Mouse (Mus musculus) thymus, postnatal 4 days (tissue): ENCODE data around the gene Gucy2c.
"Not testable (repeated sequence)": the region's sequence is repeated elsewhere in the genome, so short reads cannot be mapped to it uniquely, and the experiment has no call there.

Source experiments
- DNase-seq: peaks from one replicate; pipeline ENCODE4 v3.0.0; 2021

The Gucy2c gene

DNA sequence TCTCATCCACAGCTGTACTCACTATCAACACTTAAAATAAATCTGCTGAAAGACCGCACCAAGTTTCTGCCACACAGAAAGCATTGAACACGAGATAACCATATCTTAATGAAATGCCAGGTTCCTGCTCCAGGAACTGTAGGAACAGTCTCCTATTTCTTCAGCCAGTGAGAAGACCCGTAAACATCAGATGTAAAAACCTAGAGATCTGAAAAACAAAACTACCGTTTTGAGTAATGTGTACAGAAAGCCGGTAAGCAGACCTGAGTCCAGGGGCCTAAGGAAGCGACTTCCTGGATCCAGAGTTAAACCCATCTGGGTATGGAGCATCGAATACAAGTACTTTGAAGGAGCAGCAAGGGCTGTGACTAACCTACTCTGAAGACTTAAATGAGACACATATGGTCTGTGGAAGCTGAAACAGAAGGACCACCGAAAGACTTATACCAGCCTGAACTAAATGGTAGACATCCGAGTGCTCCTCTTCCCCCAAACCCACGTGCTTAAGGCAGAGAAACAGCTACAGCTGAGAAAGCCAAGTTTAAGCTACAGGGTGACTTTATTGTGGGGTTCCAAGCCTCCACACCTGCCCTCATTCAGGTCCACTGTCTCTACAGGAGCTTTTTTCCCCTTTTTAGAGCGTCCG lies 21.7 kb upstream of the Gucy2c start:
- DNase-seq: no peak

DNA sequence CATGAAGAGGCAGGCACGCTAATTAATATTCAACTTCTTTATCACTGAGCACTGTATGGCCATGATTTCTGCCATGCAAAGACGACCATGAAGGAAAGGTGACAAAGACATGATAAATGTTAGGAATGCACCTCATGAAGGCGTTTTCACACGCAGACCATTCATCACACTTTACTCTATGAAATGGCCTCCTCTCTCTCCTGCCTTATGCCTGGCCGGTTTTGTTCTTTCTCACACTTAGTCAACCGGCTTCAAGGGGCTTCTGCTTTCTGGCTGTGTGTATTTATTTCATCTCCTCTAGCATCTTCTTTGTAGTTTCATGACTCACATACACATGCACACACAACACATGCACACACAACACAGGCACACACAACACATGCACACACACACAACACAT lies 19.7 kb upstream of the Gucy2c start:
- DNase-seq: no peak

DNA sequence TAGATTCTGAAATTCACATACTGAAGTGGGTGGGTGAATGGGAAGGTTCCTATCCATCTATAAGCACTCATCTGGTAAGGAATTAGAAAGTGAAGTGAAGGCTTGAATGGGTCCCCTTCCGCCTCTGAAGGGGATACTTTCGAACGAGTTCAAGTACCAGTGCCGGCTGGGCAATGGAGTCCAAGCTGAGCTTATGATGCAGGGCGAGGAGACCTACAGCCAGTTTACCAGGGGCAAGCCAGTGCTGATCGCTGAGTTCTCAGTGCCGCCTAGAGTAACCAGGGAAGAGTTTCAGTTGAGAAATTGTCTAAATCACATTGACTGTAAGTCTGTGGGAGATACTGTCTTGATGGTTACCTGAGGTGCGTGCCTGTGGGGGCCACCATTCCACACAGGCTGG lies 19.1 kb upstream of the Gucy2c start:
- DNase-seq: no peak

DNA sequence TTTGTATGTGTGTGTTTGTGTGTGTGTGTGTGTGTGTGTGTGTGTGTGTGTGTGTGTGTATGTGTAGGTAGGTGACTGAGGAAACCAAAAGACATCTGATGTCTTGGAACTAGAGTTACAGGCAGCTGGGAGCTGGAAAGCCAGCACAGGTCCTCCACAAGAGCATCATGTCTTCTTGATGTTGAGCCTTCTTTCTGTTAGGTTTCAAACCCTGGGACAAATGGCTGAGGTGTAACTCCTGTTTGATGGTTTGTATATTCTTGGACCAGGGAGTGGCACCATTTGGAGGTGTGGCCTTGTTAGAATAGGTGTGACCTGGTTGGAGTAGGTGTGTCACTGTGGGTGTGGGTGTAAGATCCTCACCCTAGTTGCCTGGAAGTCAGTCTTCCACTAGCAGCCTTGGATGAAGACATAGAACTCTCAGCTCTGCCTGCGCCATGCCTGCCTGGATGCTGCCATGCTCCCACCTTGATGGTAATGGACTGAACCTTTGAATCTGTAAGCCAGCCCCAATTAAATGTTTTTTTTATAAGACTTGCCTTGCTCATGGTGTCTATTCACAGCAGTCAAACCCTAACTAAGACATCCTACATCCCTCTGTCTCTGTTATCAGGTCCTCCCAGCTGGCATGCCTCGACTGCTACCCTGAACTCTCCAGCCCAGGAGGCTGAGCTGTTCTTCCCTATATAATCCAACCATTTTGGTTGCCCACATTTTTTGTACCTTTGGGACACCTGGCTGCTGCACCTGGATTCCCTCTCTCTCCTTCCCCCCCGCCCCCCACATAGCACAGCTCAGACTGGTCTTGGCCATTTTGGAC lies 16.5 kb upstream of the Gucy2c start:
- not testable (repeated sequence) for DNase-seq

DNA sequence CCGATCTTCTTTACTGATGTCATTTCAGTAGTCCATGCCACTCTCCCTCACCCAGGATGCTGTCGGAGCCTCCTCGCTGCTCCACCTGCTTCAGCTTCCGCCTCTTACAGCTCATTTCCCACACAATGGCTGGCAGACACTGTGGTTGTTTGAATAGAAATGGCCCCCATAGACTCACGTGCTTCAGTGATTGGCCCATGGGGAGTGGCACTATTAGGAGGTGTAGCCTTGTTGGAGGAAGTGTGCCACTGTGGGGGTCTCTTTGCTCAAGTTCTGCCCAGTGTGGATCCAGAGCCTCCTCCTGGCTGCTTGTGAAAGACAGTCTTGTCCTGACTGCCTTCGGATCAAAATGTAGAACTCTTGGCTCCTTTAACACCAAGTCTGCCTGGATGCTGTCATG lies 14.3 kb upstream of the Gucy2c start:
- no peak for DNase-seq

DNA sequence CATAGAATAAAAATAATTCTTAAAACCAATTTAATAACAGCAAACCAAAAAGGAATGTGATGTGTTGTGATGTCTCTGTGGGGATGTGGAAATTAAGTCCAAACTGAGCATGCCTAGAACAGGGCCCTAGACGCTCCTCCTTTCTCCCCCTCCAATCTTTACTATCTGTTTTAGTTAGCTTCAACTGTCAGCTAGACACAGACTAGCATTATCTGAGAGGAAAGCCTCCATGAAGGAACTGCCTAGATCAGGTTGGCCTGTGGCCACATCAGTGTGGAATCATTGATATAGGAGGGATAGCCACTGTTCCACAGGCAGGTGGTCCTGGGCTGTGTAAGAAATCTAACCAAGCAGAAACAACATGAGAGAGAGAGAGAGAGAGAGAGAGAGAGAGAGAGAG lies 13.5 kb upstream of the Gucy2c start:
- no peak for DNase-seq

DNA sequence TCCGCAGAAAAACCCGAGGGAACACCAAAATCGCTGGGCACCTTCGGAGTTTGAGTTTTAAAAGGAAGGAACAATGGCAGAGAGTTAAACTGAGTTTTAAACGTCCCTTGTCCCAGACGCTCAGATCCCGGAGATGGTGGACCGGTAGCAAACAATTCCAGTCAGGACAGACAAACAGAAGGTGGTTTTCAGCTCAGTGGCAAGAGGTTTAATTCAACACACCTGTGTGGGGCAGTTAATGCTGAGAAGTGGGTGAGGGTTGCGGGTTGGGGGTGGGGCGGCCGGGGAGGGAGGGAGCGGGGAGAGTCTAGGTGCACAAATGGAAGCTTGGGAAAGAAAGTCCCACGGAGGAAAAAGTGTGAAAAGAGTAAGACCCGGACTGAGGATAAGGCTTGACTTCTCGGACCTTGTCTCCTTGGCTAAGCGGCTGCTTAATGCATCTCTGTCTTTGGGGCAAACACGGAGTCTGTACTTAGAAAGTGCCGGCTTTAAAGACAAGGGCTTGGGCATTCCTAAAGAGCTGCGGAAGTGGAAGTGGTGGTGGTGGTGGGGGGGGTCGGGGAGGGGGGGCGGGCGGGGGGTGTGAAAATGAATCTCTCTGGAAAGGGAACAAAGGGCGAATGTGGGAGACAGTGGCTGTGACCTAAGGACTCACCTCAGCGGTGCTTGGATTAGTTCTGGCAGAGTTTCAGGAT lies 12.4 kb upstream of the Gucy2c start:
- DNase-seq: no peak

DNA sequence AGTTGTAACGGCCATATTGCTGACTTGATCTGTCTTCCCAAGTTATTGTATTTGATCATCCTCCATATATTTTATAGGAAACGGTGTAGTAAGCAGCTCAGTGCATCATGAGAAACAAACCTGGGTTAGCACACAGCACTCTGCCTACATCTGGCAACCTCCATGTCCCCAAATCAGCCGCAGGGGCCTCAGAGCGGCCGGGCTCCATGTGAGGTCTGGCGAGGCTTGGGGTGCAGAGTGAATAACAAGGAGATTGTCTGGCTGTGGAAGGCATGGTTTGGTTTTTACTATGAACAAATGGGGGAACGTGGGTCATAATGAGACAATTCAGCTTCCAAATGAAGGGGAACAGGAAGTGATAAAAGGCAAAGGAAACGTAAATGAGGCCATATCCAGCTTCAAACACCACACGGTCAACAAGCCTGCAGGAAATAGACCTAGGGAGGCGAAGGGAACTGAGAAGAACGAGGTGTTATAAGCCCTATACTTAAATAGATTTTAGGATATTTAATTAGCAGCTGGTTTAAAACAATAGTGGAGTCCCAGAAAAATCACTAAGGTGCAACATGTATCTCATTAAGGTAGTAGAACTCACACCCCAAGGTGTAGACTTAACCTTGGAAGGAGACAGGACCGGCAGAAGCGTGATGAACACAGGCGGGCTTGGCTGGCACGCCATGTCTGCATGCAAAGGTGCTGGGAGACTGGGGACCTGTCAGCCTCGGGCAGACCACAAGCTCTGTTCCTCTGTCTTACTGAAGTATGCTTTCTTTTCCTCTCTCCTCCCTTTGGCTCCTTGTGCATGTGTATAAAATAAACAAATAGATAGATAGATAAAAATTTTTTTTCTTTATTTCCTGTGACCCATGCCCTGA lies 11.6 kb upstream of the Gucy2c start:
- DNase-seq: peak; percentile 57

DNA sequence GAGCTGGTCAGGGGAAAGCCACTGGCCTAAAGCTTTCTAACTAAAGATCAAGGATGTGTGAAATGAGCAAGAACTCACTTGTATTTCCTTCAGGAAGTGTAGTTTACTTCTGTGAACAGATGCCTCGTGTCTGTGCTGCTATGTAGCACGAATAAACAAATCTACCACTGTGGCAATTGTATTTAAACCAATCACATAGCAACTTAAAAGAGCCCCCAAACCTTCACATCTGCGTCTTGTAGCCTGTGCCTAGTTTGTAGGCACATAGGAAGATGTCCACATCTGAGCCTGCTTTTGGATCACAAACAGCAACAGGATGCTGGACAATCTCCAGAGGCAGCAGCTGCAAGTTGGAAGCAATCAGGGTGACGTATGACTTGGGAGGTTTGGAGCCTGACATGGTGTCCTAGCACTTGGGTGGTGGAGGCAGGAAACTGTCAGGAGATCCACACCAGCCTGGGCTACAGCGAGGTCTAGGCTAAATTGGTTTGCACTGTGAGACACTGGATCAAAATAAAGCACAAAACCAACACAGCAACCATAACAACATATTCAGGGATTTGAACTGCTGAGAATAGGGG lies 7.9 kb upstream of the Gucy2c start:
- no peak for DNase-seq

DNA sequence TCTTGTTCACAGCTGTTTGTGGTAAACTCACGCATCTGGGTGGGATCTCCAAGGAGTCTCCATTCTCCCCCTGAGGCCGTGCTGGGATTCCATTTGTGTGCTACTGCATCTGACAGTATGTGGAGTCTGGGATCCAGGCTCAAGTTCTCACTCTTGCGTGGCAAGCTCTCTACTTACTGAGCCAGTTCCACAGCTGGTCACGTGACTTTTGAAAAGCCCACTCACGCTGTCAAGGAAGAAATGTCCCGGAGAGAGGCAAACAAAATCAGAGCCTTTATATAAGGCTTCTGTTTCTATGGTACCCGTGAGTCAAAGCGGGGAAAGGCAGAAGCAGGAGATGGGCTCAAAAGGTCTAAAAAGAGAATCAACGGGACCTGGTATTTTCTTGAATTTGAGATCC lies 1.2 kb upstream of the Gucy2c start:
- no peak for DNase-seq

DNA sequence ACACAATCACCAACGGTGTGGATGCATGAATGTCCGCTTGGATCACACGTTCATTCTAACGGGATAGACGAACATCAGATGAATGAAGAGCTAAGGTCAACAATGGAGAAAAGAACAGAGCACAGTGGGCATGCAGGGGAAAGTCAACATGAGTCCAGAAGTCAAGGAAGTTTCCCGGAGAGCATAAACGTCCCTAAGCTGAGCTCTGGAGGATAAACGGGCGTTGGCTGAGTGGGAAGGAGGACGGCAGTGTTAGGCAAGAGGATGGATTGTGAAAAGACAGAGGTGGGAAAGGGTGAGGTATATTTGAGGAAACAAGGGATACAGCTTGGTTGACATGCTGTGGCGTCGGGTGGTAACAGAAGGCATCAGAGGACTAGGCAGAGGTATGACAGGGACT lies 581 bp upstream of the Gucy2c start:
- DNase-seq: no peak

DNA sequence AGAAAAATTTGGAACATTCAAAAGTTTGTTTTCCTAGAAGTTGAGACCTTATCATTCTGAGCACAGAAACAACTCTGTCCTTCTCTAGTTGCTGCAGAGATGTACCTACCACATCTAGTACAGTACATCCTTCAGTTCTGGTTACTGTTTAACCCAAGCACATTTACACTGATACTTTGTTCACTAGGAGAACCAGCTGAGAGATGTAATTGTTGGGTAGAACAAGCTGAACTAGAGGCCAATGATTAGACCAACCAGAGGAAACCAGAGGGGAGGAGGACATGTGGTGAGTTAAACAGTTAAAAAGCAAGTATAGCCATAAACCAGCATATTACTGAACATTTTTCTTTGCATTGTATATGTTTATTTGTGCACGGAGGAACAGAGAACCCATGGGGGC lies 5.2 kb downstream of the Gucy2c start:
- no peak for DNase-seq

DNA sequence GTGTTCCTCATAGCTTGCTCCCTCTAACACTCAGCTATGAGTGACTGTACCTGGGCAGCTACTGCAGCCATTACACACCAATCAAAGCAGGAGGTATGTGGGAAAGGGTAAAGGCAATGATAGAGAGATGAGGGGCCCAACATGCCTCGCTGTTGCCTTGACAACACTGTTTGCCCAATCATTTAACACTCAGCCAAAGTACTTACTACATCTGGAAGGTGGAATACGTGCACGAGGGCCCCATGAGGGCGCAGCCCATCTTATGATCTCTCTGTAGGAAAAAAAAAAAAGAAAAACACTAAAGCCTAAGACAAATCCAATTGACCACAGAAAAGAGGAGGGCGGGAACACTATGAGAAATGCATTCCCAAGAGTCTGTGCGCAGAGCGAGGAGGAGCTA lies 11.7 kb downstream of the Gucy2c start:
- DNase-seq: no peak

DNA sequence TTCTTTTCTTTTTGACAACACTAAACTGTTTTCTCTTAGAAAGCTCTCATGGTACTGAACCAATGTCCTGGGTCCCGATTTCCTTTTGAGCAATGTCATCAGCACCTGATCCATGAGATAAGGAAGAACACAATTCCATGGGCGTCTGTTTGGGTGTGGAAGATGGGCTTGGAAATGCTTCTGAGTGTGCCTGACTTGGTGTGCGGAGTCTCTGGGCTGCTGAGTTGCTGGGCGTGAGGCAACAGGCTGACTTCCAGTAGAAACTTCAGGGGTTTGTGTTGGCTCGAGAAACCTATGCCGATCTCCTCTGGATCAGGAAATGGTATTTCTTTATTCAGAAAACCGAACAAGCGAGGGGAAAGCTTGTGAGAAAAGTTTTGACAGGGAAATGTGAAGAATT lies 12.4 kb downstream of the Gucy2c start:
- no peak for DNase-seq

DNA sequence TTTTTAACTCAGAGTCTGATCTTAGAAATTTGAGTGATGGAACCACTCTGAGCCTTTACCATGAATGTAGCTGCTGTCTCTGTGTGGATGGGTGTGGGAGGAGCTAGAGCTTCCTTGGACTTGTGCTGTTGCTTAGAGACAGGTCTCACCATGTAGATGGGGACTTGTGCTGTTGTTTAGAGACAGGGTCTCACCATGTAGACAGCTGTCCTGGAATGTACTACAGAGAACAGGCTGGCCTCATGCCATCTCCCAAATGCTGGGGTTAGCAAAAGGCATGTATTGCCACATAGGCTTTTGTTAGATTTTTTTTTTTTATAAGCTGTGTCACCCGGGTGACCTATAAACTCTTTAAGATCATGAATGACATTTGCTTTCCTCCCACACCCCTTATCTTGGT lies 17.7 kb downstream of the Gucy2c start:
- no peak for DNase-seq

DNA sequence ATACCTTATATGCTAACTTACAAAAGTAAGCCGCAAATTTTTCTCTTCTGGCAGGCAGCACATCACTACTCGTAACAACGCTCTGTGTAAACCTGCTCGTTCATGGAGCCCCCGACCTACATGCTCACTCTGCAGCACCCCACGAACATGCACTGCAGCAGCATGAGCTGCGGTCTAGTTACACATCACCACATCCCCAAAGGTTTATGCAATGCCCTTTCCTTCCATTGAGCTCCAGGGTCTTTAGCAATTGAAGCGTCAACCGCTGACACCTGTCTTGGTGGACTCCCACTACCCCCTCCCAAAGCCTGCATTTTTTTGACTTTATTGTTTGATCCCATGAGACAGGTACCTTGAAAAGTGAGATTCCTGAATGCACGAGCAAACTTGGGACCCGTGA lies 31.0 kb downstream of the Gucy2c start:
- no peak for DNase-seq

DNA sequence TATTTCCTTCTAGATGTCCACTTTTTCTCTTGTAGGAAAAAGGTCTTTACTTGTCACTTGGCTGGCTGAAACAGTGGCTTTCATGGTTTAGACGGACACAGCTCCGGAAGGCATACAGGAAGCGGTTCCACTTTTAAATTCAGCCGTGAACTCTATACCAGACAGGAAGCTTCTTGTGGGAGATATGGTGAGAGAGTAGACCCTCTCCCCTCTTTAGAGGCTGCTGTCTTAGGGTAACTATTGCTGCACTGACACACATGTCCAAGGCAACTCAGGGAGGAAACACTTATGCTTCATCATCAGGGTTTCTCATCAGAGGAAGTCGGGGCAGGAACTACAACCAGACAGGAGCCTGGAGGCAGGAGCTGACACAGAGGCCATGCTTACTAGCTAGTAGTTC lies 36.0 kb downstream of the Gucy2c start:
- no peak for DNase-seq

DNA sequence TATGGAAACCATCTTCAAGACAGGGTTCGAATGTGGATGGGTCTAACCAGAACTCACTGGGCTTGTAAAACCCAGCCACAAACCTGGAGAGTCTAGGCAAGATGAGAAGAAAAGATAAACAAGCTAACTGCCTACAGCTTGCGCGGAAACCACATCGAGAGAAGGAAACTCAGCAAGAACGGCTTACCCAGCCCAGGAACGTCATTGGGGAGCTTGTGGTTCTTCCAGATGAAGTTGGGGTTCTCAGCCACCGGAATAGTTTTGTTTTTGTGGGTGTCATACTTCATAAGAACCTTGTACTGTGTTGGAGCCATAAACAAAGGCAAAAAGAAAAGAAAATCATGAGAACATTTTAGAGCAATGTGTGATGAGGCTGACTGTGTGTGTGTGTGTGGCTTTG lies 37.8 kb downstream of the Gucy2c start:
- DNase-seq: peak; percentile 47

DNA sequence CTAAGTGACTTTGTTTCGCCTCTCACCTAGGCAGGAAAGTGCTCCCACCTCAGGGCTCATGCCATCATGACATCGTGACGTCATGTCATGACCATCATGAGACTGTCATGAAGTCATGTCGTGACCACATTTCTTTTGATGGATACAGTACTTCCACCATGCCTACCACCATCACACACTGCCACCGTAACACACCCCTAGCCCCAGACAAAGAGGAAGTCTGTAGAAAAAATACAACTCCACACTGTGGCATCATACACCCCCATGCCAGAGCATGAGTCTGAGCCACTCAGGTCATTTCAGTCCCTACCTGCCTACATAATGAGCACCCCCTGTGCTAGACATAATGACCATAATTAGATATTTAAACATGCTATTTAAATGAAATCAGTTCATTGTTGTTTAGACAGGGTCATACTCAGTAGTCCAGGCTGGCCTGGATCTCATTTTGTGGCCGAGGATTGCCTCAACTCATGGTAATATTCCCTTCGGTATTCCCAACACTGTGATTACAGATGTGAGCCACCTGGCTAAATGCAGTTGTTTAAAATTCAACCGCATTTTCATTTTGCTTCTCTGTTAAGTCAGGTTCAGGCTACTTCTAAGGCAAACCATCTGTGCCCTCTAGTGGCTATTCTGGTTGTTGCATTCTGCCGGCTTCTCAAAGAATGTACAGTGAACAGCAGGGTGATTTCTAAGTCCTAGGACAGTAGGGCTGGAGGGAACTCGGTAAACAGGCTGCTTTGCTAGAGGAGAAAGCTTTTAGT lies 39.0 kb downstream of the Gucy2c start:
- DNase-seq: peak; percentile 93

DNA sequence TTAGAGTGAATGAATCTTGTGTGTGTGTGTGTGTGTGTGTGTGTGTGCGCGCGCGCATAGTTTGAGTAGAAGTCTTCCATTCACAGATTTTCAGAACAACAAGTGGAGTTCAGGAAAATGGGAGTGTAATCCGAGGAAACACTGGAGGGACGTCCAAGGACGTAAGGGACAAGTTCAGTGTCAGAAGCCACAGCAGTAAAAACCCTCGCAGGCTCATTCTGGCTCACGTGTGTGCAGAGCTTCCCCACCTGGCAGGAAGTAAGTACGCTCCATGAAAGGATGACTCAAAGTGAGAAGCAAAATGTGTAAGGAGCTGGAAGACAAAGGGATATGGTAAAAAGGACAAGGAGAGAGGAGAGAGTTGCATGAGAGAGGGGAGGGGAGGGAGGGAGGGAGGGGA lies 40.3 kb downstream of the Gucy2c start:
- peak; percentile 30 for DNase-seq

DNA sequence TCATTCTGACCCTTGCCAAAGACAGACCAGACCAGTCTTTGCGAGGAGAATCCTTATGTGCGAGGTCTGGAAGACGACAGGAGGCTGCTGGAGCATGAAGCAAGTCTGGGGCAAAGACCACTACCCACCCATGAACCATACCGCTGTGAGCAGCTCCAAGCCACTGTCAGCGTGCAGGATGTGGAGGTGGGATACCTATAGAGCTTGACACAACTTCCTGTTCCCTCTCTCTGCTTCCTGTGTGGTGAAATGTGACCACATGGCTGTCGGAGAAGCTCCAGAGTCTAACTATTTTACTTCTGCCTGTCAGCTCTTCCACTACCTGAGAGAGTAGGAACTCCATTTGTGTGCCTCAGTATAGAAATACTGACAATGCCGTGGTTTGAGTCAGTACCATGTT lies 45.8 kb downstream of the Gucy2c start:
- peak; percentile 54 for DNase-seq

DNA sequence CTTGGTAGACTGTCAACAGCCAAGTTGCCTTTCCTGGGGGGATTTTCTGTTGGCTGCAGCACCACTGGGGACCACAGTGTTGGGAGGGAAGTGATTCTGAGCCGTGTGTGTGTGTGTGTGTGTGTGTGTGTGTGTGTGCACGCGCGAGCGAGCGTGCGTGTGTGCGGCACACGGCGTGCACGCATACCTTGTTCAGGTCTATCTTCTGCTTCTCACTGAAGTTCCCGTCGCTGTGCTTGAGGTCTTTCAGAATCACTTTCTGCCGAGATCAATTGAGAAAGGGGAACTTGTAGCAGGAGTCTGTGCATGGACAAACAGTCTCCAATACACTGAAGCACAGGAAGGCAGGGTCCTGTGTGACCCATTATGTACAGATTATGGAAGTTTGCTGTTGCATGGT lies 53.4 kb downstream of the Gucy2c start:
- DNase-seq: no peak
